Mouse (Mus musculus): ENCODE results near the gene Hist1h2ag. TPM values are rescaled to one million over a fixed set of nuclear protein-coding genes. Genes with fewer than 3 reads are reported as not detected.

The Hist1h2ag gene
- polyA plus RNA-seq, 1 experiment from 2014 or later: 19.7 TPM

DNA sequence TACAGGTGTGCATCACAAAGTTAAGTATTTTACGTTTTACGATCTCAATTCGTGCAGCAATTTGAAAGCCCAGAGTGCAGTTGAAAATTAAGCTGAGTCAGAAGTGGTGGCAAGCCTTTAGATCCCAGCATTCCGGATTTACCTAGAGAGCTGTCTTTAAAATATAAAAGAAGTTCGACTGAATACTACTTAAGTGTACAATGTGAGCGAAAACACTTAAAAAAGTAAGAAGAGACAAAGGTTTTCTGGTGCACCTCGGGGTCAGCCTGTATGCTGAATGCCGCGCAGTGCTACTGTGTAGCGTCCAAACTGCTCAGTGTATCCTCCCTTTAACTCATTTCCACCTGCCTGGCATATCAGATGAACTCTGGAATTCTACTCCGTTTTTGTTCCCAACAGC, 21.2 kb downstream of the Hist1h2ag start:
- Histone ChIP-seq H3K4me3 (ENCODE audit: low read depth, low read length) (peak overlapping the region; percentile 61), H3K4me2 (peak overlapping the region; percentile 72), H3K27me3 (ENCODE audit: control insufficient read depth, insufficient read depth, low read length) (no peaks in the 10 kb centered on the region; the same call in 1 of the 2 replicates), H3K36me3 (ENCODE audit: control insufficient read depth, insufficient read depth, low read length) (no peaks in the 10 kb centered on the region), H3K27ac (ENCODE audit: low read depth, low read length) (0 out of 2 replicates have a peak overlapping the region, but pooled peaks have one; percentile 7), H3K4me1 (ENCODE audit: control insufficient read depth, insufficient read depth, low read length) (0 out of 2 replicates have a peak, but pooled peaks cover 2% of the 10 kb centered on the region), H3K9ac (ENCODE audit: low read depth, low read length) (peak overlapping the region; percentile 69), H3K9me3 (replicated peaks; ENCODE audit: control insufficient read depth, low read length) (no peaks in the 10 kb centered on the region)
- no peak for ATAC-seq (replicated peaks; ENCODE audit: insufficient number of reproducible peaks, low FRiP score, low TSS enrichment)
- under 1% methylated on average over 11 of the region's 11 CpGs for WGBS (ENCODE audit: insufficient replicate concordance)

DNA sequence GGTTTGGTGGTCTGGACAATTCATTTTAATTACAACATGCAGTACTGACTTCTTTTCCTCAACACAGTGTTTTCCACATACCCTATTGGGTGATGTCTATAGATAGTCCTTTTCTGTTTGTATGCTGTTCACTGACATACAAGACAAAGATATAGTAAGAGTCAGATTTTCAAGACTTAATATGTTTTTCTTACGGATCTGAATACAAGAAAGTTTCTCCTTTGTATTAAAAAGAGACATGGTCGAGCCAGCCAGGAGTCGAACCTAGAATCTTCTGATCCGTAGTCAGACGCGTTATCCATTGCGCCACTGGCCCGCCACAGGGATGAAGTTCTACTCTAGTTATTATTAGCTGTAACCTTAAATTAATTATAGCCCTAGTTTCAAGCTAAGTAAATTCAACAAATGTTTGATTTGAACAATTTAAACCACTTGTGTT, 21.8 kb downstream of the Hist1h2ag start:
- Histone ChIP-seq H3K4me2 (peak overlapping the region; percentile 72), H3K36me3 (ENCODE audit: control insufficient read depth, insufficient read depth, low read length) (no peaks in the 10 kb centered on the region), H3K27ac (ENCODE audit: low read depth, low read length) (no peak overlapping the region), H3K4me1 (ENCODE audit: control insufficient read depth, insufficient read depth, low read length) (0 out of 2 replicates have a peak, but pooled peaks cover 2% of the 10 kb centered on the region), H3K9me3 (replicated peaks; ENCODE audit: control insufficient read depth, low read length) (no peaks in the 10 kb centered on the region), H3K4me3 (ENCODE audit: low read depth, low read length) (peak overlapping the region; percentile 61), H3K27me3 (ENCODE audit: control insufficient read depth, insufficient read depth, low read length) (peaks cover 2% of the 10 kb centered on the region; the same call in 1 of the 2 replicates), H3K9ac (ENCODE audit: low read depth, low read length) (peak overlapping the region; percentile 69)
- peak; percentile 75 for ATAC-seq (replicated peaks; ENCODE audit: insufficient number of reproducible peaks, low FRiP score, low TSS enrichment)
- under 1% methylated on average over 8 of the region's 8 CpGs for WGBS (ENCODE audit: insufficient replicate concordance)

DNA sequence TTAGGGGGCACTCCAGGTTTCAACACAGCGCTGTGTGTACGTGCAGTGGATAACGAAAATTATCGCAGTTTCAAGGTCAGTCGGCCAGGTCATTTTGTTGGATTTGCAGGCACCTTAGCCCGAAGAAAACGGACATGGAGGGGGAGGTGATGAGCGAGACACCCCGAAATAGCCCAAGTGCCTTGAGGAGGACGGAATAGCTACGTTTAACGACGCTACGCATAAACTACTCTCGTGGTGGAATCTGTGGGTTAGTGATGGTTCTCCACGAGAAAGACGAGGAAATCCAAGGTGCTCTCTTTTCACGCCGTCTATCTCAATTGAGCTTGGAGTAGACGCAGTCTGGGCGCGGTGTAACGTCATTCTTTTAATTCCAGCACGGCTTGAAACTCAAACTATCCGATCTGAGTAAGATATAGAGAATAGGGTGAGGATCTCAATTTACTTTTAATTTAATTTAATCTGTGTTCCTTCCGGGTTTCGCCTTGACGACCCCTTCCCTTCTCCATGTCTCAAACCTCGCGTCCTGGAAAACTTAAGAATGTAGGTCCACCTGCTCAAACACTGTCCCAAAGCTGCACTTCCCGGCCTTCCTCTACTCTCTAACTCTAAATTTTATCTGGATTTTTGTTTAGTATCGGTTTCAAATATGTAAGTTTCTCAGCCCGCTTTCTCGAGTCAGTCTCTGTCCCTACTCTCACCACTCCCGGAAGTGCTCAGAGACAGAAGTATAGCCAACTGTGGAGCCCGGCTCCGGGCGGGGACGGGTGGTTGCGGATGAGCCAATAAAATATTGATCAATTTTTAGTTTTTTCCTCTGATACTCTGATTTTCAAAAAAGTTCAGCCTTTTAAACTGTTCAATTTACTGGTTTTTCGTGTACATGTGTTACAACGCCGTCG, 22.6 kb downstream of the Hist1h2ag start:
- Histone ChIP-seq H3K9ac (ENCODE audit: low read depth, low read length) (peak overlapping the region; percentile 68), H3K27ac (ENCODE audit: low read depth, low read length) (no peak overlapping the region), H3K9me3 (replicated peaks; ENCODE audit: control insufficient read depth, low read length) (no peaks in the 10 kb centered on the region), H3K36me3 (ENCODE audit: control insufficient read depth, insufficient read depth, low read length) (no peaks in the 10 kb centered on the region), H3K4me1 (ENCODE audit: control insufficient read depth, insufficient read depth, low read length) (0 out of 2 replicates have a peak, but pooled peaks cover 2% of the 10 kb centered on the region), H3K4me2 (peak overlapping the region; percentile 72), H3K27me3 (ENCODE audit: control insufficient read depth, insufficient read depth, low read length) (peaks cover 6% of the 10 kb centered on the region), H3K4me3 (ENCODE audit: low read depth, low read length) (peak overlapping the region; percentile 61)
- under 1% methylated on average over 44 of the region's 44 CpGs for WGBS (ENCODE audit: insufficient replicate concordance)
- 0 out of 2 replicates have a peak, but pooled peaks have one; percentile 58 for ATAC-seq (replicated peaks; ENCODE audit: insufficient number of reproducible peaks, low FRiP score, low TSS enrichment)

DNA sequence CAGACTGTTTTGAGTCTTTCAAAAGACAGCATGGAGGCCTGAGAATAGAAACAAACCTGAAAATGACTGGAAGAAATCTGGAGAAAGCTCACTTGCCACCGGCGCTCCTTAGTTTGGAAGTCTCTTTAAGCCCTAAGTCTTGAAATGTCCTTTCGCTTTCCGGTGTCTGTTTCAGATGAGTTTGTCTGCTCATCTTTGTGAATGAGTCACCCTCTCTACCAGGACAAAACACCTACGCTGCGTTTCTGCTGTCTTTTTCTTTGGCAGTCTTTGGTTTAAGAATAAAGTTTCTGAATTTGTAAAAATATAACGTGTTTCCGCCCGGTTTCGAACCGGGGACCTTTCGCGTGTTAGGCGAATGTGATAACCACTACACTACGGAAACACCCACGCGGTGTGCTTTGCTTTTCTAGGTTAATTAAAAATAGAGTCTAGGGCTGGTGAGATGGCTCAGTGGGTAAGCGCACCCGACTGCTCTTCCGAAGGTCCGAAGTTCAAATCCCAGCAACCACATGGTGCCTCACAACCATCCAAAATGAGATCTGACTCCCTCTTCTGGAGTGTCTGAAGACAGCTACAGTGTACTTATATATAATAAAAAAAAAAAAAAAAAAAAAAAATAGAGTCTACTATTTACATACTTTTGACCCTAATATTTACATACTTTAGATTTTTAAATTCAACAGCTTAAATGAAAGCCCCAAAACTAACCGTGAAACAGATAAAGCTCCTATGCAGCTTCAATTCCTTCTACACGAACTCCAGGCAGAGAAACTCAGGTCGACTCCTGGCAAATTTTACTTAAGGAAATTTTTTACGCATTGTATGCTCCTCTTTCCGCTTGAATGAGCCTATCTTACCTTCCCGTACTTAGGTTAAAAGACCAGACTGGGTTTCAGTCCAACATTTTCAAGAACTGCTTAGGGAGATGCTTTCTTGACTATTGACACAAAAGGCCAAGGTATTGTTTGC, 27.0 kb downstream of the Hist1h2ag start:
- ATAC-seq (replicated peaks; ENCODE audit: insufficient number of reproducible peaks, low FRiP score, low TSS enrichment): peak; percentile 77; the same call in 1 of the 2 replicates
- Histone ChIP-seq H3K4me2 (peak overlapping the region; percentile 58), H3K27me3 (ENCODE audit: control insufficient read depth, insufficient read depth, low read length) (peaks cover 37% of the 10 kb centered on the region), H3K4me3 (ENCODE audit: low read depth, low read length) (peak overlapping the region; percentile 22; the same call in 1 of the 2 replicates), H3K9me3 (replicated peaks; ENCODE audit: control insufficient read depth, low read length) (no peaks in the 10 kb centered on the region), H3K27ac (ENCODE audit: low read depth, low read length) (no peak overlapping the region), H3K36me3 (ENCODE audit: control insufficient read depth, insufficient read depth, low read length) (no peaks in the 10 kb centered on the region), H3K4me1 (ENCODE audit: control insufficient read depth, insufficient read depth, low read length) (0 out of 2 replicates have a peak, but pooled peaks cover 2% of the 10 kb centered on the region), H3K9ac (ENCODE audit: low read depth, low read length) (no peak overlapping the region)
- 14% methylated on average over 27 of the region's 27 CpGs for WGBS (ENCODE audit: insufficient replicate concordance)

DNA sequence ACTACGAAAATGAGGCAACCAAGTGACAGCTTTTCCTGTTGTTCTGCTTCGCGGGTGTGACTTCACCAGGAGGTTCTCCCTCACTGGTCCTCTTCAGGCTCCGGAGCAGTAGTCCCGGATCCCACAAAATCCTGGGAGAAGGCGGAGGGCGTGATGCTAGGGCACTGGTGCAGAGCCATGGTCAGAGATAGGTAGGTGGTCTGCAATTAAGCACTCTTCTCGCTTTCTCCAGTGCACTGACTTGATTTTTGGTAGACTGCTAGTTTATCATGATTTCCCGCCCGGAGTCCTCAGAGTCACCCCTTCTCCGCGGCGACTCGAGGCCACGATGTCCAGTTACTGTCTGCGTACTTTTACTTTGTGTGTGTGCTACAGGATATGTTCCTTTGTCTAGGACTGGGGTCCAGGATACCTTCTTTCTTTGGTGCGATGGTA, 28.3 kb downstream of the Hist1h2ag start:
- no peaks in the 10 kb centered on the region for H3K4me1 ChIP-seq (ENCODE audit: control insufficient read depth, insufficient read depth, low read length)
- H3K36me3 ChIP-seq (ENCODE audit: control insufficient read depth, insufficient read depth, low read length): no peaks in the 10 kb centered on the region
- peak overlapping the region; percentile 30; the same call in 1 of the 2 replicates for H3K4me3 ChIP-seq (ENCODE audit: low read depth, low read length)
- no peak for ATAC-seq (replicated peaks; ENCODE audit: insufficient number of reproducible peaks, low FRiP score, low TSS enrichment)
- WGBS (ENCODE audit: insufficient replicate concordance): 15% methylated on average over 17 of the region's 17 CpGs
- peak overlapping the region; percentile 58 for H3K4me2 ChIP-seq
- H3K27me3 ChIP-seq (ENCODE audit: control insufficient read depth, insufficient read depth, low read length): peaks cover 49% of the 10 kb centered on the region
- H3K9me3 ChIP-seq (replicated peaks; ENCODE audit: control insufficient read depth, low read length): no peaks in the 10 kb centered on the region
- no peak overlapping the region for H3K9ac ChIP-seq (ENCODE audit: low read depth, low read length)
- H3K27ac ChIP-seq (ENCODE audit: low read depth, low read length): no peak overlapping the region

DNA sequence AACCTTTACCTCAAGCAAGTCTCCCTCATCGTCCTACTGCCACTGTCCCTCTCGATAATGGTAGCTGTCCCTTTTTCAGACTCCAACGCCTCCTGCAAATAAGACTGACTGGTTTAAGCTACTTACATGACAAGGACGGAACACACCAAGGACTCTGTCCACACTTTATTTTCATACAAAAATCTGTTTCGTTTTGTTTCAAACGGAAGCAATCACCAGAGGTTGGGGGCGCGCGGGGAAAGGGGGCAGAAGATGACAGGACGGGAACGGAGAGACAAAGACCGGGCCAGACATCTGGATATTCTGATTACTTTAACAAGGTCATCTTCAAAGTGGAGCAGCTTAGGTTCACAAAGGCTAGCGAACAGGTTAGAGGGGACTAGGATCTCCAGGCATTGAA, 29.0 kb downstream of the Hist1h2ag start:
- Histone ChIP-seq H3K4me3 (ENCODE audit: low read depth, low read length) (no peak overlapping the region), H3K9ac (ENCODE audit: low read depth, low read length) (no peak overlapping the region), H3K27me3 (ENCODE audit: control insufficient read depth, insufficient read depth, low read length) (peaks cover 56% of the 10 kb centered on the region), H3K4me1 (ENCODE audit: control insufficient read depth, insufficient read depth, low read length) (no peaks in the 10 kb centered on the region), H3K9me3 (replicated peaks; ENCODE audit: control insufficient read depth, low read length) (no peaks in the 10 kb centered on the region), H3K27ac (ENCODE audit: low read depth, low read length) (no peak overlapping the region), H3K36me3 (ENCODE audit: control insufficient read depth, insufficient read depth, low read length) (no peaks in the 10 kb centered on the region), H3K4me2 (peak overlapping the region; percentile 58)
- no peak for ATAC-seq (replicated peaks; ENCODE audit: insufficient number of reproducible peaks, low FRiP score, low TSS enrichment)
- 22% methylated on average over 13 of the region's 13 CpGs for WGBS (ENCODE audit: insufficient replicate concordance)

DNA sequence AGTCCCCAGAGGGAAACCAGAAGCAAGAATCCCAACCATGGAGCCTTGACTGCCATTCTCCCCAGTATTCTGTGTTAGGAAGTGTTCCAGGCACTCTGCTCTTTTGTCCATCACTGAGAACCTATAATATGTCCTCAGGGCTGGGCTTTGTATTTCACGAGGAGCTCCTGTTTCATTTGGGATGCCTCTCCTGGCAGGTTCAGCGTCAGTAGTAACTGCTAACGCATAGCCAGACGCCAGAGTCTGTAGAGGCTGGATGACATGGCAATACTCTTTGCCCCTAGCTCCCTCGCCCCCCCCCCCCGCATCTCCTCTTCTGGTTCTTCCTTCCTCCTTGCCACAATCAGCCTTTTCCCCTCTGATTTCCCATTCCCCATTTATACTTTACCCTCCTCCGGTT, 33.1 kb downstream of the Hist1h2ag start, which contains the start of gene Prss16:
TSS of gene Prss16 (minus strand) at position 101 of the 400 bp plus-strand sequence.
- peaks cover 17% of the 10 kb centered on the region for H3K4me1 ChIP-seq (ENCODE audit: control insufficient read depth, insufficient read depth, low read length)

DNA sequence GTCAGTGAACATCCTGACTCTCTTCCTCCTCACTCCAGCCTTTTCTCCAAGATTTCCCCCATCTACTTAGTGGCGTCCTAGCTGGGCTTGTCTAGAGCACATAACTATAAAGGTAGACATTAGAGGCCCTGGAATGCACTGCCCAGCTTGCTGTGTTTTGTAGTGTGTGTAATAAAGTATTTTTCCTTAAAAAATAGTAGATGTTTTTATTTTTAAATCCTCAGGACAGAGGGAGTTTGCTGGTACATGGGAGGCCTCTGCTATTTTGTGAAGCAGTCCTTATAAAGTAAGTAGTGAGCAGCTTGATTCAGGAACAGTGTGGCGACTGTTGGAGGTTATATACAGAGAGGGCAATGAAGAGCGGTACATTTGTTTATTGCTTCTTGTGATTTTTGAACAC, 34.0 kb downstream of the Hist1h2ag start:
- H3K36me3 ChIP-seq (ENCODE audit: control insufficient read depth, insufficient read depth, low read length): no peaks in the 10 kb centered on the region
- no peak overlapping the region for H3K27ac ChIP-seq (ENCODE audit: low read depth, low read length)
- no peak overlapping the region for H3K4me2 ChIP-seq
- no peaks in the 10 kb centered on the region for H3K9me3 ChIP-seq (replicated peaks; ENCODE audit: control insufficient read depth, low read length)
- peaks cover 17% of the 10 kb centered on the region for H3K4me1 ChIP-seq (ENCODE audit: control insufficient read depth, insufficient read depth, low read length)
- 75% methylated on average over 3 of the region's 3 CpGs for WGBS (ENCODE audit: insufficient replicate concordance)
- H3K27me3 ChIP-seq (ENCODE audit: control insufficient read depth, insufficient read depth, low read length): peaks cover 88% of the 10 kb centered on the region
- no peak for ATAC-seq (replicated peaks; ENCODE audit: insufficient number of reproducible peaks, low FRiP score, low TSS enrichment)
- no peak overlapping the region for H3K4me3 ChIP-seq (ENCODE audit: low read depth, low read length)
- no peak overlapping the region for H3K9ac ChIP-seq (ENCODE audit: low read depth, low read length)

More for the DNA sequence above, 33.1 kb downstream of the Hist1h2ag start, which contains the start of gene Prss16:
- no peak within 1 kb of the TSS for H3K9ac ChIP-seq (ENCODE audit: low read depth, low read length)
- H3K27ac ChIP-seq (ENCODE audit: low read depth, low read length): no peak within 1 kb of the TSS
- H3K9me3 ChIP-seq (replicated peaks; ENCODE audit: control insufficient read depth, low read length): no peaks in the 10 kb centered on the region
- no peaks in the 10 kb centered on the region for H3K36me3 ChIP-seq (ENCODE audit: control insufficient read depth, insufficient read depth, low read length)
- H3K4me3 ChIP-seq (ENCODE audit: low read depth, low read length): no peak within 1 kb of the TSS
- 43% methylated on average over 7 of the region's 7 CpGs for WGBS (ENCODE audit: insufficient replicate concordance)
- H3K27me3 ChIP-seq (ENCODE audit: control insufficient read depth, insufficient read depth, low read length): peaks cover 85% of the 10 kb centered on the region
- no peak for ATAC-seq (replicated peaks; ENCODE audit: insufficient number of reproducible peaks, low FRiP score, low TSS enrichment)
- H3K4me2 ChIP-seq: no peak within 1 kb of the TSS

Measured in heart, embryonic 11.5 days (tissue).